Mouse (Mus musculus) G1E-ER4 (cell line): ENCODE results near the gene Slamf9. TPM values are rescaled to one million over a fixed set of nuclear protein-coding genes. Genes with fewer than 3 reads are reported as not detected.

Source experiments
- GATA1 ChIP-seq: IDR thresholded peaks from one replicate; pipeline ENCODE4 v1.8.0; 2012; ENCODE audit warnings: low read length, inconsistent platforms
- polyA plus RNA-seq: library from polyadenylated mRNA; stranded (reverse); fragments of >175 nt; gene quantifications from 2 replicates; pipeline ENCODE4 v1.2.3, GENCODE M21; 2012

The Slamf9 gene
- polyA plus RNA-seq, 1 experiment = not detected

GRCm38 (mm10) chr1:172453810-172454209, 21.3 kb upstream of the Slamf9 start:
- TF ChIP-seq GATA1 = no peak

GRCm38 (mm10) chr1:172455416-172455815, 19.7 kb upstream of the Slamf9 start:
- TF ChIP-seq GATA1 = no peak

DNA sequence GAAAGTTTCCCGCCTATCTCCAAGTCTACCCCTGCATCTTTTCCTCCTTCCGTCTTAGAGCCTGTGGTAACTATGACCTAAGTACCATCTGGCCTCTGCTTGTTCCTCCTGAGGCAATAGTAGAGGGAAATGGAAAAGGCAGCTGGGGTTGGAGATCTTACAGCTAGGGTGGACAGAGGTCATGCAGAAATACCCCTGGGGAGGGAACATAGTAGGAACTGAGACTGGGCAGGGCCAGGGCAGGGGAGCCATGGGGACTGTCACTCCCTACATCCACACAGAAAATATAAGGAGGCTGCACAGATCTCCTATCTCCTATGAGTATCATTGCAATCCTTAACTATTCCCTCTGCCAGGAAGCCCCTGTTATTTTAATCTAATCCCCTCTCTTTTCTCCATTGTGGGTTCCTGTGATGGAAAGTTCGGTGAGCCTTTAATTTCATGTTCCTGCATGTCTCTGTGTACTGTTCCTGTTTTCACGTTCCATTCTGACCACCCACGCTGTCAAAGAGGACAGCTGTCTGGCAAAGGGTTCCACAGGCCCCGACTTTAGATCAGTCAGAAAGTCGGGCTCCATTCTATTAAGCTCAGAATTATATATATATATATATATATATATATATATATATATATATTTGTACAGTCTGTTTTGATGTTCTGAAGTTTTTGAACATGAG, 19.0 kb upstream of the Slamf9 start:
- no peak for TF ChIP-seq GATA1

GRCm38 (mm10) chr1:172457196-172457595, 18.0 kb upstream of the Slamf9 start:
- no peak for TF ChIP-seq GATA1

GRCm38 (mm10) chr1:172458041-172458440, 17.1 kb upstream of the Slamf9 start:
- no peak for TF ChIP-seq GATA1

DNA sequence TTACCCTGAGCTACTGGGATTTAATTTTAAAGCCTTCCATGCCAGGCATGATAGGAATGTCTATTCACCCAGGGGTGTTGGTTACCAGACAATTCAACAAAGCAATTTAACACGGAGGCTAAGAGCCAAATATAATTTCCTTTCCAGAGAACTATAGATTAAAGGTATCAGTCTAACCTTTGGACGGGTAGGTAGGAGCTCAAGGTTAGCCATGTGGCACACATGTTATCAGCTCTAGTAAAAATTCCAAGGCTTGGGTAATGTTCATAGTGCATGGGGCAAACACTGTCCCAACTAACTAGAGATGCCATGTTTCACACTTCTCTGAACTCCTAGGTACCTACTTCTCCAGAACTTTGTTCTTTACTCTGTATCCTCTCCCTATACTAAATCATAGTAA, 13.6 kb upstream of the Slamf9 start:
- no peak for TF ChIP-seq GATA1

GRCm38 (mm10) chr1:172462534-172462933, 12.6 kb upstream of the Slamf9 start:
- no peak for TF ChIP-seq GATA1

DNA sequence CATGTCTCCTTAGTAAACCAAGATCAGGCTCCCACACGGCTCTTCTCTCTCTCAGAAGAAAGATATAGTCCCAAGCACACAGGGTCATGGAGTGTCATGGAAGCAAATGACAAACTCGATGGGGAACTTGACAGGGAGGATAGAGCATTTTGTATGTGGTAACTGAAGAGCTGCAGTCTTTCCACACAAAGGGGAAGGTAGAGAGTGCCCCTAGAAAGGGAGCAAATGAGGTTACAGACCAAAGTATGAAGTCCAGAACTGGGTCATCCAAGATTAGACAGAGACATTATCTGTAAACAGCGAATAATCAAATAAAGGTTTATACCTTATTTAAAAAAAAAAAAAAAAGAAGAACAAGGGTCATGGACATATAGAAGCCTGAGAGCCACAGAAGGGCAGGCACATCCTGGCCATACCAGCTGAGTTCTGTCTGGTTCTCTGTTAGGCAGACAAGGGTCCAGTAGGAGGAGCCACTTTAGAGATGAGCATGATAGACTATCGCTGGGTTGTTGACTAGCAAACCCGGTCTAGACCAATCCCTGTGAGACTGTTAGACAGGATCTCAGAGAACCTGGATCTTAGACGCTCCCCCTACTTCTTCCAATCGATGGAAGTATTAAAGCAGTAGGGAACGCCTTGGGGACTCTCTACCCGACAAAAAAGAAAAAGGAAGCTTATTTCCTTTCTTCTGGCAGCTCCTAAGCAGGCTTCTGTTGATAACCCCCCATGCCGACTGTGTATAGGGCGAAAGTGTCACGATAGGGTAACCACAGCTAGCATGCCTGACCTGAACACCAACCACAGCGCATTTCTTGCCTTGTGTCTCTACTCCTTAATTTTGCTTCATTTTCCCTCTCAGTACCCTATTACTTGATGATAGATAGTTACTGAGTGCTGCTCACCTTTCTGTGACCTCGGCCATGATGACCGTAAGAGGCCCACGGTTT, 11.5 kb upstream of the Slamf9 start:
- no peak for TF ChIP-seq GATA1

DNA sequence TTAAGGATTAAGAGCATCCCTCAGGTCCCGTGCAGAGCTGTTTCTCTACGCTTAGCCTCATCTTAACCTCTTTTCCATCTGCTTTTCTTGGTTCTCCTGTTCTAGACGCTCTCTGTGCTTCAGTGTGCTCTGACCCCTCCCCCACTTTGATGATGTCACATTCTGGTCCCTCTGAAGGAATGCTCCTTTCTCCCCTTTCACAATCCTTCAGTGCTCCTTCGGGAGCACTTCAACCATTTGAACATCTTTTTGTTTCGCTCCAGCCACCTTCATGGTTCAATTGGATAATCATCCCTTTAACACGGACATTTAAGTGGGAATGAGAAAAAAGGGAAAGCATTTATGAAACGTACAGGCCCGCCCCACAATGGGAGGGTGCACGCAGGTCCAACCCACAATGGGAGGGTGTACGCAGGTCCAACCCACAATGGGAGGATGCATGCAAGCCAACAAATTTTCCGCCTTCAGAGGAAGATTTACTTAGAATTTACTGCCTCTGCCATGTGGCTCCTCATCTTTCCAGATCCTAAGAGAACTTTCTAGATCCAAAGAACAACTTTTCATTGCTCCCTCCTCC, 6.8 kb upstream of the Slamf9 start:
- no peak for TF ChIP-seq GATA1

DNA sequence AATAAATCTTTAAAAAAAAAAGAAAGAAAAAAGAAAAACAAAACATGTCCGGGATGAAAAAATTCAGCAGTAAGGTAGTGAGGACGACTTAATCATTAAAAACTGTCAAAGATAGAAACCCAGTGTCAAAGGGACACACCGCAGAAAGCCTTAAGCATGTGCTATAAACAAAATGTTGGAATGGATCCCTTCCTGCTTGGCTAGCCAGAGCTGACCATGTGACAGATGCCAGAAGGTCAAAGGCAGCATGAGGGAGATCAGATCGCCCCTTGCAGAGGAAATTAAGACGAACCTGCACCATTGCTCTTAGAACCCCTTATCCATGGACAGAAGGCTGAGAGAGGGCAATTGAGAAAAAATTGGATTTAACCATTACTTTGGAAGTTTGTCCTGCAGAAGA, 5.8 kb upstream of the Slamf9 start:
- TF ChIP-seq GATA1 = no peak

GRCm38 (mm10) chr1:172469810-172470448, 5.2 kb upstream of the Slamf9 start:
- TF ChIP-seq GATA1 = no peak

- no peak for TF ChIP-seq GATA1
These were observed 2.2 kb upstream of the Slamf9 start for GRCm38 (mm10) chr1:172472909-172473308.

GRCm38 (mm10) chr1:172474196-172474595, 962 bp upstream of the Slamf9 start:
- no peak for TF ChIP-seq GATA1

DNA sequence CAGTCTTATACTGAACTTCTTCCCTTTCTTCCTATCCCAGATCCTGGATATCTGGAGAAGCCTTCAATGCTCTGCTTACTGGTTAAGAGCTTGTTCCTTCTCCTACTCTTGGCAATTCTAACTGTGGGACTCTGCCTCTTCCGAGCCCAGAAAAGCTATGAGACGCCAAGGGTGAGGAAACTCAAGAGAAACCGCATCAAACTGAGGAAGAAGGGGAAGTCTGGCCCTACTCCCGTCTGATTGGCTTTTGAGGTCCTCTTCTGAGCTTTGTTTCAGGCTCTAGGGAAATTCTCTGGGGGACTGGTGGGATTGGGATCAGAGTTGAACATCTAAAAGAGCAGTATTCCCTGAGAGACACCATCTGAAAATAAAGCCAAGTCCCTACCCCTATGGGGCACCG, 2.9 kb downstream of the Slamf9 start:
- TF ChIP-seq GATA1 = no peak

GRCm38 (mm10) chr1:172480376-172480775, 5.2 kb downstream of the Slamf9 start:
- no peak for TF ChIP-seq GATA1

- TF ChIP-seq GATA1 = no peak
These were observed 6.0 kb downstream of the Slamf9 start for GRCm38 (mm10) chr1:172481111-172481510.
